Mouse (Mus musculus) embryonic fibroblast, embryonic 13.5 days (primary cell): ENCODE results near the gene Rps17.

Source experiments
- CTCF ChIP-seq: IDR thresholded peaks from 2 replicates; pipeline ENCODE4 v1.5.1; 2011; ENCODE audit warnings: mild to moderate bottlenecking, control low read depth, low read length, moderate library complexity, borderline replicate concordance; ENCODE audit not compliant: insufficient read depth
- POLR2A ChIP-seq: IDR thresholded peaks from 2 replicates; pipeline ENCODE4 v1.6.1; 2011; ENCODE audit warnings: low read depth, mild to moderate bottlenecking, control low read depth, low read length, moderate library complexity

- no peak for TF ChIP-seq POLR2A
- peak; percentile 43; the same call in 1 of the 2 replicates for TF ChIP-seq CTCF
These were observed 8.6 kb downstream of the Rps17 start for GRCm38 (mm10) chr7:81336432-81336786.
